Mouse (Mus musculus): ENCODE data around the gene Phactr2. TPM values are rescaled to one million over a fixed set of nuclear protein-coding genes. Genes with fewer than 3 reads are reported as not detected.

The Phactr2 gene
- polyA plus RNA-seq, 1 experiment from 2014 or later: 58.1 TPM

DNA sequence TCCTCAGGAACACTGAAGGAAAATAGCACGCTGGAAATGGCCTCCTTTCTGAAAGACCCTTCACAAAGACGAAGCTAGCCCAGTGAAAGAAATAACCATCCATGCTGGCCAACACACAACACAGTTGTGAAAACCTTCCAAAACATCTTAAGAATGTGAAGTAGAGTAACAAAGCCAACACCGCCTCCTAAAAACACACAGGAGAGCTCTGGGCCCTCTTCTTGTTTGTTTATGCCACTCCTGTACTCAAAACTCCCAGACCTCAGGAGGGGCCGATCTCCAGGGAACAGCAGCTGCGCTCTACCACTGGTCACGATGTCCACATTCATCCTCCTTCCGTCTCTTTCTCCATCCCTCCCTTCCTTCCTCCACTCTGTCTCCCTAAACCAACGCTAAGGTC, 202.5 kb downstream of the Phactr2 start:
- Histone ChIP-seq H3K27ac (ENCODE audit: poor library complexity, severe bottlenecking) (no peak overlapping the region), H3K27me3 (replicated peaks) (no peaks in the 10 kb centered on the region), H3K9me3 (replicated peaks) (no peaks in the 10 kb centered on the region), H3K4me1 (replicated peaks) (peaks cover 24% of the 10 kb centered on the region), H3K9ac (no peak overlapping the region), H3K4me3 (no peak overlapping the region), H3K36me3 (peaks cover 24% of the 10 kb centered on the region), H3K4me2 (no peak overlapping the region)
- WGBS: 89% methylated on average over 8 of the region's 8 CpGs
- no peak for ATAC-seq (ENCODE audit: insufficient number of reproducible peaks, low FRiP score)

DNA sequence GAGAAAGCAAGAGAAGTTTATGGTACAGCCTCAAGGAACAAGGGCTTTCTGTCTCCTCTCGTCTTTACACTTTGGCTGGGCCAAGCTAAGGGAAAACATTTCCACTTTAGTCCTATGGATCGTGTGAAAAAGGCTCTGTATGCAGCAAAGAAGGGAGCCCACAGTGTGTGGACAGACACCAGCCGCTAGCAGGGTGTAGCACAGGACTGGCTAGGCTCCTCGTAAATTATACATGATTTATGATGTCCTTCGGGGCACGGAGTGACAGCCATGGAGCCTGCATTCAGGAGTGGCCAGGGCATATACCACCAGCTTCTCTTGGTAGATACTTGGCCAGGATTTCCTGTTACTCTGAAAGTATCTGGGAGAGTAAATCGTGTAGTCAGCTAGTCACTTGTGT, 203.1 kb downstream of the Phactr2 start:
- Histone ChIP-seq H3K4me1 (replicated peaks) (peaks cover 20% of the 10 kb centered on the region), H3K36me3 (peaks cover 31% of the 10 kb centered on the region), H3K4me3 (no peak overlapping the region), H3K9ac (no peak overlapping the region), H3K27me3 (replicated peaks) (no peaks in the 10 kb centered on the region), H3K4me2 (no peak overlapping the region), H3K27ac (ENCODE audit: poor library complexity, severe bottlenecking) (no peak overlapping the region), H3K9me3 (replicated peaks) (no peaks in the 10 kb centered on the region)
- no peak for ATAC-seq (ENCODE audit: insufficient number of reproducible peaks, low FRiP score)
- 82% methylated on average over 7 of the region's 7 CpGs for WGBS

DNA sequence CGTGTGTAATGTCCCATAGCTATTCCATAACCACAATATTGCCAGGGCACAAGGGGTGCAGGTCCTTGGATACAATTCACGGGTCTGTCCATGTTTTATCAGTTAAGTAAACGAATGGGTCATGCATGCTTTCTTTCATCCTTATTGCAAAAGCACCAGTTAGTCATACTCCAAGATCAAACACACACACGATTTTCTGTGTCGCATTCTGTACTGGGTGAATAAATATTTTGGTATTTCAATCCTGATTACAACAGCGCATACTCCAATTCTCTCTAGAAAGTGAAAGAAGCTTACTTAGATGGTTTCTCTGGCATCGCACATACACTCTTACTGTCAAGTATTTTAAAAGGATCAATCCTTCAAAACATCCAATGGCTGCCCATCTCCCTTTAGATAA, 203.9 kb downstream of the Phactr2 start:
- H3K9ac ChIP-seq: no peak overlapping the region
- H3K27me3 ChIP-seq (replicated peaks): no peaks in the 10 kb centered on the region
- H3K4me3 ChIP-seq: no peak overlapping the region
- WGBS: 74% methylated on average over 7 of the region's 7 CpGs
- no peak for ATAC-seq (ENCODE audit: insufficient number of reproducible peaks, low FRiP score)
- H3K9me3 ChIP-seq (replicated peaks): no peaks in the 10 kb centered on the region
- H3K27ac ChIP-seq (ENCODE audit: poor library complexity, severe bottlenecking): no peak overlapping the region
- peaks cover 19% of the 10 kb centered on the region for H3K4me1 ChIP-seq (replicated peaks)
- H3K36me3 ChIP-seq: peaks cover 35% of the 10 kb centered on the region
- H3K4me2 ChIP-seq: no peak overlapping the region

DNA sequence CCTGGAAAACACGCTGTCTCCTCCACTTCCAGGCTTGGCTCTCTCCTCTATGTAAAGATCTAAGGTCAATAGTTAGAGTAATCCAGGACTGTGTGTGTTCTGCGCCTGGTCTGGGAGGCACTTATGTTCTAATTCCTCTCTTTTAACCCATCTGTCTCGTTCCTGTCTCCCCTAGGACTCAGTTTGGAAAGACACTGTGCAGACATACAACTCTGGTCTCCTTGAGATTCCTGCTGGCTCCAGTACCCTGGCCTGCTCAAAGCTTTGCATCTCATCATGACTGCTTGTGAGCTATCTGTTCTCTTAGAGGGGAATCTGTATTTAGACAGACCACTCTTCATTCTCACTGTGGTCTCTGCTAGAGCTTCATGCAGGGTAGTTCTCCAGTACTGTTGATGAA, 215.0 kb downstream of the Phactr2 start:
- Histone ChIP-seq H3K36me3 (peaks cover 59% of the 10 kb centered on the region), H3K4me3 (no peak overlapping the region), H3K9ac (no peak overlapping the region), H3K4me2 (no peak overlapping the region), H3K9me3 (replicated peaks) (no peaks in the 10 kb centered on the region), H3K27ac (ENCODE audit: poor library complexity, severe bottlenecking) (peak overlapping the region; percentile 34; the same call in 1 of the 2 replicates), H3K4me1 (replicated peaks) (peaks cover 28% of the 10 kb centered on the region), H3K27me3 (replicated peaks) (no peaks in the 10 kb centered on the region)
- ATAC-seq (ENCODE audit: insufficient number of reproducible peaks, low FRiP score): no peak
- WGBS: 70% methylated on average over 3 of the region's 3 CpGs

DNA sequence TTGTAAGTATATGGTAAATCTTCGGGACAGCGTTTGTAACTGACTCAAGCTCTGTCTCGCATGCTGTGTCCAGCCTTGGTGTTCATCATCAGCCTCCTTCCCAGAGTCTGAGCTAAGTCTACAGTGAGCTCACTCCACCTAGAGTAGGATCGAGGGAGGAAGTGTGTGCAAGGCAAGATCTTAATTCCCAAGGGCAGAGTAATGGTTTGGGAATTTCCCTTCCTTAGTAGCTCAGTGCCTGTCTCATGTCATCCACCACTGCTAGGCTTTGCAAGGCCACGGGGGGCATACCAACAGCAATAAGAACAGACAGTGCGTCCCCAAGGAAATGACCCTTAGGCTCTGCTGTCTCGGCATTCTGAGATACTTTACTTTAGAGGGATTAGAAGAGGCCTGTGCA, 218.0 kb downstream of the Phactr2 start:
- Histone ChIP-seq H3K4me3 (no peak overlapping the region), H3K4me1 (replicated peaks) (peaks cover 30% of the 10 kb centered on the region), H3K36me3 (peaks cover 67% of the 10 kb centered on the region), H3K4me2 (no peak overlapping the region), H3K27ac (ENCODE audit: poor library complexity, severe bottlenecking) (peak overlapping the region; percentile 49), H3K27me3 (replicated peaks) (no peaks in the 10 kb centered on the region), H3K9me3 (replicated peaks) (no peaks in the 10 kb centered on the region), H3K9ac (no peak overlapping the region; the same call in 1 of the 2 replicates)
- 42% methylated on average over 7 of the region's 7 CpGs for WGBS
- peak; percentile 54; the same call in 1 of the 2 replicates for ATAC-seq (ENCODE audit: insufficient number of reproducible peaks, low FRiP score)

DNA sequence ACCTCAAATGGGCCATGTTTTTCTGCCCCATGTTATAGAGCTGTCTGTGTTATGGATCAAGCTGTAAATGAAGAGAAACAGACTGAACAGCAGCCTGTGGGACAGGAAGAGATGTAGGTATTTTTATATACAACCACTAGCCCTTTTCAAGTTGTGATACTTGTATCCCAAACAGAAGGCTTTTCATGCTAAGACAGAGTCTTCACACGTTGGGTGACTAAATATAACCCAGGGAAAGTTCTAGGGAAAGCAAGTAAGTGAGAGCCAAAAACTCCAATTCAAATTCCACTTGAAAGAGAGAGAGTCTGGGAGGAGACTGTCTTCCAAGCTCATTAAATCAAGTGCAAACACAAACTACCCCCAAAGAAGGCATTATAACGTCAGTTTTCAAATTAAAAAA, 223.9 kb downstream of the Phactr2 start:
- Histone ChIP-seq H3K4me1 (replicated peaks) (peaks cover 28% of the 10 kb centered on the region), H3K27ac (ENCODE audit: poor library complexity, severe bottlenecking) (peak overlapping the region; percentile 12; the same call in 1 of the 2 replicates), H3K36me3 (peaks cover 57% of the 10 kb centered on the region), H3K4me3 (no peak overlapping the region), H3K27me3 (replicated peaks) (no peaks in the 10 kb centered on the region), H3K4me2 (no peak overlapping the region), H3K9ac (no peak overlapping the region), H3K9me3 (replicated peaks) (no peaks in the 10 kb centered on the region)
- ATAC-seq (ENCODE audit: insufficient number of reproducible peaks, low FRiP score): no peak
- whole genome bisulfite sequencing: 40% methylated on average over 2 of the region's 2 CpGs

DNA sequence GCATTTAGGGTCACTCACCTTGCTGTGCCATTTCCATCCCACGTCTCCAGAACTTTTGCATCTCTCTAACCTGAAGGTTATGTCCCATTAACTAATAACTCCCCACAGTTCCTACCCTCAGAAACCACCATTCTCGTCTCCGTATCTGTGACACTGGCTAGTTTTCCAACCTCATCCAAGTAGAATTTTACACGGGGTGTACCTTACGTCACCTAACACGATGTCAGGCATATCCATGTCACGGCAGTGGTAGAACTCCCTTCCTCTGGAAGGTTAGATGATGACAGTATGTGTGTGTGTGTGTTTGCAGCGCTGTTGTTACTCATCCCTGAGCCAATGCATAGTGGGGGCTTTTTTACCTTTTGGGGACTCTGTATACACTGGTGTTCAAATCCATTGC, 225.1 kb downstream of the Phactr2 start:
- Histone ChIP-seq H3K4me1 (replicated peaks) (peaks cover 31% of the 10 kb centered on the region), H3K4me2 (no peak overlapping the region), H3K36me3 (peaks cover 65% of the 10 kb centered on the region), H3K27ac (ENCODE audit: poor library complexity, severe bottlenecking) (no peak overlapping the region), H3K9me3 (replicated peaks) (no peaks in the 10 kb centered on the region), H3K9ac (no peak overlapping the region), H3K4me3 (no peak overlapping the region), H3K27me3 (replicated peaks) (no peaks in the 10 kb centered on the region)
- WGBS: 90% methylated on average over 8 of the region's 8 CpGs
- no peak for ATAC-seq (ENCODE audit: insufficient number of reproducible peaks, low FRiP score)

DNA sequence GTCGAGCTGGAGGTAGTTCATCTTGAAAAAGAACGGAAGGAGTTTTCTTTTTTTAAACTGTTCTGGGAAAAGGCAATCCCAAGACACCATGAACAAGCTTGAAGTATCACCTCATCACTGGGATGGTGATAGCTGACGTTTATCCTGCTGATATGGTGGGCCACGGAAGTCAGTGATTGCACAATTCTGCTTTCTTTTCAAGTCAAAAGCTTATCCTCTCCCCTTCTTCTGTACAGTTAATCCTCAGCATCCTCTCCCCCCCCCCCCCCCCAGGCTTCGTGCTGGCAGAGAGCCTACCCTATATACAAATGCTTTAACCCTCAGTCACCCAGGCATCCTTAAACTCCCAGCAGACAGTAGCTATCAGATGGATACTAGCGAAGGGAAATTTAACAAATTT, 228.5 kb downstream of the Phactr2 start:
- Histone ChIP-seq H3K36me3 (peaks cover 49% of the 10 kb centered on the region), H3K4me1 (replicated peaks) (peaks cover 31% of the 10 kb centered on the region), H3K27ac (ENCODE audit: poor library complexity, severe bottlenecking) (peak overlapping the region; percentile 51; the same call in 1 of the 2 replicates), H3K9ac (no peak overlapping the region), H3K9me3 (replicated peaks) (no peaks in the 10 kb centered on the region), H3K27me3 (replicated peaks) (no peaks in the 10 kb centered on the region), H3K4me3 (no peak overlapping the region), H3K4me2 (no peak overlapping the region)
- peak; percentile 63 for ATAC-seq (ENCODE audit: insufficient number of reproducible peaks, low FRiP score)
- 32% methylated on average over 6 of the region's 6 CpGs for WGBS

DNA sequence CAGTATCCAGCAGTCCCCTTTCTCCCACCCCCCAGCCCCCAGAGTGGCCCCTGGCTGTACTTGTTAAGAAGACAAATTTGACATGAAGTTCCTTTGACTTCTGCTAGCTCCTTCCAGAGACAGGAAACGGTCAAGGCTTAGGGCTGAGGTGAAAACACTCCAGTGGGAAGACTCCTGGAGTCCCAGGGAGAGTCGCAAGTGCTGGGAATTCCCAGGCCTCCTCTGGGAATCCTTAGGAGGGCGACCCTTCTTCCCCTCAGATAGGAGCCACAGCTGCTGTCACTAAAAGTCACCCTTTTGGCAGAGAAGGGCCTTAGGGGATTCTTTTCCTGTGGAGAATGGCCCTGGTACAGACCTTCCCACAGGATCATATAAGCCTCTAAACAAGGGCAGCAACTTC, 230.0 kb downstream of the Phactr2 start:
- Histone ChIP-seq H3K27me3 (replicated peaks) (no peaks in the 10 kb centered on the region), H3K4me3 (no peak overlapping the region), H3K9me3 (replicated peaks) (no peaks in the 10 kb centered on the region), H3K4me2 (no peak overlapping the region), H3K36me3 (peaks cover 52% of the 10 kb centered on the region), H3K9ac (no peak overlapping the region), H3K27ac (ENCODE audit: poor library complexity, severe bottlenecking) (peak overlapping the region; percentile 36), H3K4me1 (replicated peaks) (peaks cover 35% of the 10 kb centered on the region)
- ATAC-seq (ENCODE audit: insufficient number of reproducible peaks, low FRiP score): 0 out of 2 replicates have a peak, but pooled peaks have one; percentile 17
- 15% methylated on average over 3 of the region's 3 CpGs for WGBS

DNA sequence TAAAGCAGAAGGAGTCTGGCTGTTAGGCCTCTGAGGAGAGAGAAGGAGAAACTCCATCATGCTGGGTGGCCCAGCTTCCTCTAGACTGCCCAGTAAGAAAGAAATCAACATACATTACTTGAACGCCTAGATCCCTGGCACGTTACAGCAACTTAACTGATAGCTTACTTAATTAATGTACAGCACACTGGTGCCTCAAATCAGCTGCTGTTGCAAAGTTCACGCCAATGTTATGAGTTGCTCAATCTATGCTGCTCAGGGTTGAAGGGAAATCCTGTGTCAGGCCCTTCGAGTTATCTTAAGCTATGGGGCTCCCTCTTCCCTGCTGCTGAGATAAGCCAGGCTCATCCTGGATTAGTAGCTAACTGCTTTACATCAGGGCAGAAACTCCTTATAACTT, 233.8 kb downstream of the Phactr2 start:
- peaks cover 55% of the 10 kb centered on the region for H3K36me3 ChIP-seq
- H3K9me3 ChIP-seq (replicated peaks): no peaks in the 10 kb centered on the region
- no peak overlapping the region for H3K4me2 ChIP-seq
- no peaks in the 10 kb centered on the region for H3K27me3 ChIP-seq (replicated peaks)
- no peak overlapping the region for H3K9ac ChIP-seq
- H3K27ac ChIP-seq (ENCODE audit: poor library complexity, severe bottlenecking): peak overlapping the region; percentile 44
- peak; percentile 73 for ATAC-seq (ENCODE audit: insufficient number of reproducible peaks, low FRiP score)
- 6% methylated on average over 4 of the region's 4 CpGs for WGBS
- peaks cover 29% of the 10 kb centered on the region for H3K4me1 ChIP-seq (replicated peaks)
- no peak overlapping the region for H3K4me3 ChIP-seq

DNA sequence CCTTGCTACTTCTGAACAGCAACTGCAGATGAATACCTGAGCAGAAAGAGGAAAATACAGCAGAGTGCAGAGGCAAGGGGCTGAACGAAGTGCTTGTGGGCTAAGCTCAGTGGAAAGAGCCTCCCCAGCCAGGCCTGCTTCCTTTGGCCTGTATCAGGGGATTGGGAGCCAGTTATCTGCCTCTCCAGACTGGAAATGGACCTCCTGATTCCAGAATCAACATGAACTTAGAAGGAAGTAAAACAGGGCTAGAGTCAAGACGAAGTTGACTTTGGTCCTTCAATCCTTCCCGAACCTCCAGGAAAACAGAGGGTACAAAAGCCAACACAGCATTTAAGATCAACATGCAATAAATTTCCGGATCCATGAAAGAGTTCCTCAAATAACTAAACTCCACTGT, 236.0 kb downstream of the Phactr2 start:
- no peak overlapping the region for H3K4me3 ChIP-seq
- no peak for ATAC-seq (ENCODE audit: insufficient number of reproducible peaks, low FRiP score)
- H3K27me3 ChIP-seq (replicated peaks): no peaks in the 10 kb centered on the region
- peaks cover 49% of the 10 kb centered on the region for H3K36me3 ChIP-seq
- peaks cover 23% of the 10 kb centered on the region for H3K4me1 ChIP-seq (replicated peaks)
- H3K4me2 ChIP-seq: no peak overlapping the region
- H3K9ac ChIP-seq: no peak overlapping the region
- H3K27ac ChIP-seq (ENCODE audit: poor library complexity, severe bottlenecking): no peak overlapping the region; the same call in 1 of the 2 replicates
- no peaks in the 10 kb centered on the region for H3K9me3 ChIP-seq (replicated peaks)
- 68% methylated on average over 4 of the region's 4 CpGs for WGBS

DNA sequence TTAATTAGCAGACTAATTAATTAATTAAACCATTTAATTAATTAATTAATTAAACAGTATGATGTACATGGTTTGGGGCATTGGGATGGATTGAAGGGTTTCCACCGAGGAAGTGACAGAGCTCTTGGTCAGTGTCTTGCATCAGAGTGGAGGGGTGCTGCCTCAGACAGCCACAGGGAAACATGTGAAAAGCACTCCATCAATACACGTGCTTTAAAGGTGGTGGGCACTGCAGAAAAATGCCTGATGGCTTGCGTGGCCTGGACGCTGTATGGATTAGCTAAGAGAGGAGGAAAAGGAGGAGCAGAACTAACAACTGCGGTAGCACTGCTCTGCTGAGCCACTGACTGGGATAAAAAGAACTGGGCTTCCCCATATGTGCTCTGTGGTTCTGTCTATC, 237.3 kb downstream of the Phactr2 start:
- no peak overlapping the region for H3K27ac ChIP-seq (ENCODE audit: poor library complexity, severe bottlenecking)
- no peak for ATAC-seq (ENCODE audit: insufficient number of reproducible peaks, low FRiP score)
- H3K36me3 ChIP-seq: peaks cover 57% of the 10 kb centered on the region
- no peak overlapping the region for H3K4me3 ChIP-seq
- 87% methylated on average over 5 of the region's 5 CpGs for WGBS
- no peaks in the 10 kb centered on the region for H3K27me3 ChIP-seq (replicated peaks)
- H3K4me2 ChIP-seq: no peak overlapping the region
- H3K4me1 ChIP-seq (replicated peaks): peaks cover 30% of the 10 kb centered on the region
- no peaks in the 10 kb centered on the region for H3K9me3 ChIP-seq (replicated peaks)
- no peak overlapping the region for H3K9ac ChIP-seq
